Mouse (Mus musculus) heart, embryonic 10.5 days (tissue): ENCODE data around the gene Olfr1243. TPM values are rescaled to one million over a fixed set of nuclear protein-coding genes. Genes with fewer than 3 reads are reported as not detected.
"Not testable (repeated sequence)": the region's sequence is repeated elsewhere in the genome, so short reads cannot be mapped to it uniquely, and the experiment has no call there.

Source experiments
- DNase-seq: peaks from one replicate; pipeline ENCODE4 v3.0.0-alpha.2; 2017; ENCODE audit warnings: low spot score
- H3K27ac ChIP-seq: fragments of 300-500 bp; sonication (generic); 2 replicates; pipeline ENCODE4 v1.5.1; 2016; ENCODE audit warnings: mild to moderate bottlenecking
- H3K27me3 ChIP-seq: fragments of 300-500 bp; sonication (generic); 2 replicates; pipeline ENCODE4 v1.6.1; 2016; ENCODE audit warnings: mild to moderate bottlenecking; ENCODE audit not compliant: poor library complexity, insufficient read depth, severe bottlenecking
- H3K36me3 ChIP-seq: fragments of 300-500 bp; sonication (generic); 2 replicates; pipeline ENCODE4 v1.6.1; 2016; ENCODE audit warnings: mild to moderate bottlenecking, moderate library complexity
- H3K4me1 ChIP-seq: fragments of 300-500 bp; sonication (generic); 2 replicates; pipeline ENCODE4 v1.6.1; 2016; ENCODE audit warnings: mild to moderate bottlenecking
- H3K4me3 ChIP-seq: fragments of 300-500 bp; sonication (generic); 2 replicates; pipeline ENCODE4 v1.5.1; 2016; ENCODE audit warnings: mild to moderate bottlenecking, moderate library complexity
- H3K9me3 ChIP-seq: fragments of 300-500 bp; sonication (generic); 2 replicates; pipeline ENCODE4 v1.6.1; 2016; ENCODE audit warnings: mild to moderate bottlenecking, moderate library complexity
- WGBS: fragments of 180-500 bp; shearing (Covaris S2); methylation state at CpG from one replicate; pipeline ENCODE4 v1.1.7; 2016; 5-methylcytosine and 5-hydroxymethylcytosine counted together
- polyA plus RNA-seq: library from polyadenylated mRNA; unstranded; fragments of >200 nt; fragmentation: Nextera tagmentation; extraction: Ambion mirVana; gene quantifications from 2 replicates; pipeline ENCODE4 v1.2.1, GENCODE M21; 2016

The Olfr1243 gene
- polyA plus RNA-seq, result not detected in 2 replicates

- Histone ChIP-seq H3K9me3 (no peaks in the 10 kb centered on the region), H3K27me3 (no peaks in the 10 kb centered on the region), H3K36me3 (no peaks in the 10 kb centered on the region), H3K27ac (no peak within 1 kb of the TSS), H3K4me1 (no peaks in the 10 kb centered on the region), H3K4me3 (no peak within 1 kb of the TSS)
- 86% methylated on average over 1 of the region's 1 CpGs for WGBS
- no peak for DNase-seq
Observed at GRCm38 (mm10) chr2:89531387-89531786, at the start of gene Olfr1243. TSS of gene Olfr1243 (minus strand) at chr2:89531487.

GRCm38 (mm10) chr2:89578347-89578746 lies 47.1 kb upstream of the Olfr1243 start, which contains the start of gene Olfr1245:
TSS of gene Olfr1245 (minus strand) at chr2:89578447.
- H3K36me3 ChIP-seq, result no peaks in the 10 kb centered on the region
- no peaks in the 10 kb centered on the region for H3K4me1 ChIP-seq
- no peak within 1 kb of the TSS for H3K4me3 ChIP-seq
- 84% methylated on average over 1 of the region's 1 CpGs for WGBS
- DNase-seq, result no peak
- H3K27ac ChIP-seq, result no peak within 1 kb of the TSS
- H3K27me3 ChIP-seq, result no peaks in the 10 kb centered on the region
- H3K9me3 ChIP-seq, result no peaks in the 10 kb centered on the region

- H3K4me3 ChIP-seq, H3K27ac ChIP-seq, DNase-seq, H3K4me1 ChIP-seq, H3K27me3 ChIP-seq, H3K9me3 ChIP-seq, H3K36me3 ChIP-seq: not testable (repeated sequence)
- WGBS, result 54% methylated on average over 2 of the region's 2 CpGs
Observed at GRCm38 (mm10) chr2:89562706-89563105, 31.4 kb upstream of the Olfr1243 start.

GRCm38 (mm10) chr2:89544516-89544915 lies 13.2 kb upstream of the Olfr1243 start:
- no peak overlapping the region for H3K27ac ChIP-seq
- no peaks in the 10 kb centered on the region for H3K36me3 ChIP-seq
- H3K4me3 ChIP-seq, result no peak overlapping the region
- 0 out of 2 replicates have a peak, but pooled peaks cover 2% of the 10 kb centered on the region for H3K9me3 ChIP-seq
- no peaks in the 10 kb centered on the region for H3K27me3 ChIP-seq
- H3K4me1 ChIP-seq, result no peaks in the 10 kb centered on the region
- 50% methylated on average over 2 of the region's 2 CpGs for WGBS
- no peak for DNase-seq

- H3K36me3 ChIP-seq, result no peaks in the 10 kb centered on the region
- no peak overlapping the region for H3K4me3 ChIP-seq
- WGBS, result 65% methylated on average over 1 of the region's 1 CpGs
- no peaks in the 10 kb centered on the region for H3K4me1 ChIP-seq
- no peaks in the 10 kb centered on the region for H3K9me3 ChIP-seq
- H3K27ac ChIP-seq, result no peak overlapping the region
- no peak for DNase-seq
- H3K27me3 ChIP-seq, result no peaks in the 10 kb centered on the region
Observed at GRCm38 (mm10) chr2:89539923-89540322, 8.6 kb upstream of the Olfr1243 start.

- no peak for DNase-seq
- 64% methylated on average over 1 of the region's 1 CpGs for WGBS
- H3K4me3 ChIP-seq, result no peak within 1 kb of the TSS
- no peaks in the 10 kb centered on the region for H3K4me1 ChIP-seq
- H3K27ac ChIP-seq, result no peak within 1 kb of the TSS
- no peaks in the 10 kb centered on the region for H3K27me3 ChIP-seq
- H3K36me3 ChIP-seq, result no peaks in the 10 kb centered on the region
- no peaks in the 10 kb centered on the region for H3K9me3 ChIP-seq
Observed at GRCm38 (mm10) chr2:89498235-89498634, 33.1 kb downstream of the Olfr1243 start, which contains the start of gene Olfr1242. TSS of gene Olfr1242 (minus strand) at chr2:89498335.

DNA sequence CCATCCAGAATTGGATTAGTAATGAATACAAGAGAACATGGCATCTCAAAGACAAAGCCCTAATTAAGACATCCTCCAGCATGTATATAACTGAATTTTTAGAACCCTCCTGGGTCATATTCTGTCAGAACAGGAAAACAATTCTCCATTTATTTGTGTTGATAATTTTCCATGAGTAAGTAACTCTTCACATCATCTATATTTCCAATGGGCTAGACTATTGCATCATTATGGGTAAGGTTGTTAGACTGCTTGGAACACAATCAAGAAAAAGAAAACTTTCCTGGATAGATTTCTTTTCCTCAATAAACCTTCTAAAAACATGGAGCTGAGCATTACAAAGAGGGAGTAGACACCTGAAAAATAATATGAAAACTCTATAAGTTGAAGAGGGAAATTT lies 44.3 kb downstream of the Olfr1243 start, which contains the start of gene Olfr1241:
Olfr1241 (minus strand) TSS at position 101 of the 400 bp plus-strand sequence.
- H3K4me3 ChIP-seq, result no peak within 1 kb of the TSS
- H3K9me3 ChIP-seq, result no peaks in the 10 kb centered on the region
- H3K27ac ChIP-seq, result no peak within 1 kb of the TSS
- H3K36me3 ChIP-seq, result no peaks in the 10 kb centered on the region
- H3K27me3 ChIP-seq, result no peaks in the 10 kb centered on the region
- DNase-seq, result no peak
- no peaks in the 10 kb centered on the region for H3K4me1 ChIP-seq

Other genes with a start within 250 kb of the Olfr1243 start
- not detected in 2 replicates for gene Olfr1229, start 243.5 kb downstream of the Olfr1243 start, polyA plus RNA-seq
- gene Olfr1230, start 234.2 kb downstream of the Olfr1243 start, polyA plus RNA-seq, result not detected in 2 replicates
- gene Olfr1231, start 224.4 kb downstream of the Olfr1243 start, polyA plus RNA-seq, result not detected in 2 replicates
- gene Olfr1232, start 201.8 kb downstream of the Olfr1243 start, polyA plus RNA-seq, result not detected in 2 replicates
- not detected in 2 replicates for gene Olfr1233, start 189.1 kb downstream of the Olfr1243 start, polyA plus RNA-seq
- not detected in 2 replicates for gene Olfr1234, start 166.6 kb downstream of the Olfr1243 start, polyA plus RNA-seq
- gene Olfr1238, start 121.8 kb downstream of the Olfr1243 start, polyA plus RNA-seq, result not detected in 2 replicates
- not detected in 2 replicates for gene Olfr1239, start 111.1 kb downstream of the Olfr1243 start, polyA plus RNA-seq
- gene Olfr1240, start 88.5 kb downstream of the Olfr1243 start, polyA plus RNA-seq, result not detected in 2 replicates
- not detected in 2 replicates for gene Olfr1241, start 44.4 kb downstream of the Olfr1243 start, polyA plus RNA-seq
- not detected in 2 replicates for gene Olfr1242, start 33.2 kb downstream of the Olfr1243 start, polyA plus RNA-seq
- gene Olfr1245, start 47.0 kb upstream of the Olfr1243 start, polyA plus RNA-seq, result not detected in 2 replicates
- not detected in 2 replicates for gene Olfr1246, start 61.7 kb upstream of the Olfr1243 start, polyA plus RNA-seq
- not detected in 2 replicates for gene Olfr1247, start 82.6 kb upstream of the Olfr1243 start, polyA plus RNA-seq
- gene Olfr1248, start 86.8 kb upstream of the Olfr1243 start, polyA plus RNA-seq, result not detected in 2 replicates
- not detected in 2 replicates for gene Olfr1249, start 103.5 kb upstream of the Olfr1243 start, polyA plus RNA-seq
- gene Olfr1250, start 130.0 kb upstream of the Olfr1243 start, polyA plus RNA-seq, result not detected in 2 replicates
- not detected in 2 replicates for gene Olfr1251, start 140.4 kb upstream of the Olfr1243 start, polyA plus RNA-seq
- not detected in 2 replicates for gene Olfr1252, start 193.5 kb upstream of the Olfr1243 start, polyA plus RNA-seq
- not detected in 2 replicates for gene Olfr1253, start 225.6 kb upstream of the Olfr1243 start, polyA plus RNA-seq